Comparison of ENCODE assay signal across 8 mouse cellular contexts in genomic region chr13:54687096-54687495, GRCm38 (mm10). TPM values are rescaled to one million over a fixed set of nuclear protein-coding genes. Genes with fewer than 3 reads are reported as not detected.
DNase-seq lines count a peak whose midpoint lies in the region; ATAC-seq and TF ChIP-seq lines count a peak whose summit lies in the region.

No protein-coding gene starts in this region.

- peak; percentile 79 for DNase-seq in layer of hippocampus, adult 11-12 months (ENCODE audit: low spot score)
- no peak for DNase-seq in layer of hippocampus, adult 9-10 months (ENCODE audit: low spot score)
- DNase-seq in heart, adult 8-10 months (ENCODE audit: low spot score): peak; percentile 84
- DNase-seq in kidney, adult 8-10 months: peak; percentile 76 to 79
- peak; percentile 72 for DNase-seq in liver
- DNase-seq in midbrain, postnatal 0 days (ENCODE audit: low spot score): peak; percentile 86
- peak; percentile 53 to 65 for DNase-seq in spleen, postnatal 14 days (ENCODE audit: low spot score in 2 of 2)

- peak; percentile 68 for ATAC-seq in embryonic facial prominence, embryonic 12.5 days (ENCODE audit: insufficient number of reproducible peaks, insufficient read depth, low FRiP score, low TSS enrichment)
- ATAC-seq in midbrain, postnatal 0 days (ENCODE audit: low FRiP score): peak; percentile 67

- WGBS in embryonic facial prominence, embryonic 12.5 days: under 1% methylated on average over 35 of the region's 35 CpGs
- WGBS in midbrain, postnatal 0 days: under 1% methylated on average over 28 of the region's 35 CpGs

- peaks cover 35% of the 10 kb centered on the region for H3K4me1 ChIP-seq in embryonic facial prominence, embryonic 12.5 days
- peaks cover 30% of the 10 kb centered on the region for H3K4me1 ChIP-seq in midbrain, postnatal 0 days (ENCODE audit: insufficient read depth, low read length)

- peak overlapping the region; percentile 86 for H3K4me3 ChIP-seq in embryonic facial prominence, embryonic 12.5 days
- H3K4me3 ChIP-seq in midbrain, postnatal 0 days (ENCODE audit: low read depth, low read length): peak overlapping the region; percentile 95

- peak overlapping the region; percentile 80 for H3K4me2 ChIP-seq in embryonic facial prominence, embryonic 12.5 days (replicated peaks)
- peak overlapping the region; percentile 62 for H3K4me2 ChIP-seq in midbrain, postnatal 0 days (ENCODE audit: low read depth, low read length, poor library complexity, severe bottlenecking)

- peak overlapping the region; percentile 97 for H3K27ac ChIP-seq in embryonic facial prominence, embryonic 12.5 days
- peak overlapping the region; percentile 97 for H3K27ac ChIP-seq in midbrain, postnatal 0 days (ENCODE audit: low read depth, low read length)

- peak overlapping the region; percentile 97 for H3K9ac ChIP-seq in embryonic facial prominence, embryonic 12.5 days
- peak overlapping the region; percentile 86 for H3K9ac ChIP-seq in midbrain, postnatal 0 days (replicated peaks; ENCODE audit: low read length, poor library complexity, severe bottlenecking)

- H3K27me3 ChIP-seq in embryonic facial prominence, embryonic 12.5 days: no peaks in the 10 kb centered on the region
- H3K27me3 ChIP-seq in midbrain, postnatal 0 days (ENCODE audit: insufficient read depth, low read length): no peaks in the 10 kb centered on the region

- TF ChIP-seq CTCF in midbrain, postnatal 0 days (IDR thresholded peaks at IDR 0.05): no peak

- no peaks in the 10 kb centered on the region for H3K9me3 ChIP-seq in embryonic facial prominence, embryonic 12.5 days
- no peaks in the 10 kb centered on the region for H3K9me3 ChIP-seq in midbrain, postnatal 0 days (ENCODE audit: low read length)

- peaks cover 28% of the 10 kb centered on the region for H3K36me3 ChIP-seq in embryonic facial prominence, embryonic 12.5 days
- H3K36me3 ChIP-seq in midbrain, postnatal 0 days (ENCODE audit: insufficient read depth, low read length): peaks cover 22% of the 10 kb centered on the region

RNA-seq across cellular contexts. Expression of gene Rnf44, which starts 6.6 kb away (rescaled TPM):
- polyA plus RNA-seq in embryonic facial prominence, embryonic 12.5 days (2016; fragmentation: Nextera tagmentation; extraction: Ambion mirVana): 58.0 and 65.3 TPM in 2 replicates
- total RNA-seq in heart, adult 8-10 months (2022): 10 to 100 TPM; 46.2 to 53.4 (median 47.6) TPM
- 67.6 and 71.2 TPM in 2 replicates for total RNA-seq in midbrain, postnatal 0 days (2014; rRNA removed)
- 51.7 and 52.0 TPM in 2 replicates for polyA plus RNA-seq in midbrain, postnatal 0 days (2015; fragmentation: Nextera tagmentation; extraction: Ambion mirVana)

RNA-seq across cellular contexts. Expression of gene Cdhr2, which starts 14.2 kb away (rescaled TPM):
- 0.05 and 0.06 TPM in 2 replicates for polyA plus RNA-seq in embryonic facial prominence, embryonic 12.5 days (2016; fragmentation: Nextera tagmentation; extraction: Ambion mirVana)
- not detected for total RNA-seq in heart, adult 8-10 months (2022)
- total RNA-seq in midbrain, postnatal 0 days (2014; rRNA removed): 0.33 and 0.52 TPM in 2 replicates
- 0.65 and 0.84 TPM in 2 replicates for polyA plus RNA-seq in midbrain, postnatal 0 days (2015; fragmentation: Nextera tagmentation; extraction: Ambion mirVana)
